Mouse (Mus musculus): Measurements from ENCODE around the gene Lamc3. TPM values are rescaled to one million over a fixed set of nuclear protein-coding genes. Genes with fewer than 3 reads are reported as not detected.

Lamc3 gene
- polyA plus RNA-seq, 1 experiment: not detected

GRCm38 (mm10) chr2:31888871-31889270, 1.8 kb downstream of the Lamc3 start:
- no peak for TF ChIP-seq TAL1 (IDR thresholded peaks at IDR 0.05; ENCODE audit: low read length)
- TF ChIP-seq GATA1 (IDR thresholded peaks at IDR 0.05; ENCODE audit: low read length): no peak
- H3K4me1 ChIP-seq (ENCODE audit: control insufficient read depth): peaks cover 2% of the 10 kb centered on the region
- no peaks in the 10 kb centered on the region for H3K36me3 ChIP-seq (ENCODE audit: control insufficient read depth)
- peaks cover 29% of the 10 kb centered on the region for H3K27me3 ChIP-seq (ENCODE audit: control insufficient read depth)
- no peaks in the 10 kb centered on the region for H3K9me3 ChIP-seq (ENCODE audit: control insufficient read depth, low read length)
- H3K4me3 ChIP-seq (replicated peaks): no peak overlapping the region

GRCm38 (mm10) chr2:31891219-31891618, 4.1 kb downstream of the Lamc3 start:
- Histone ChIP-seq H3K27me3 (ENCODE audit: control insufficient read depth) (peaks cover 25% of the 10 kb centered on the region), H3K9me3 (ENCODE audit: control insufficient read depth, low read length) (no peaks in the 10 kb centered on the region), H3K36me3 (ENCODE audit: control insufficient read depth) (no peaks in the 10 kb centered on the region), H3K4me3 (replicated peaks) (no peak overlapping the region), H3K4me1 (ENCODE audit: control insufficient read depth) (peaks cover 2% of the 10 kb centered on the region)
- no peak for TF ChIP-seq GATA1 (IDR thresholded peaks at IDR 0.05; ENCODE audit: low read length)
- TF ChIP-seq TAL1 (IDR thresholded peaks at IDR 0.05; ENCODE audit: low read length): no peak

GRCm38 (mm10) chr2:31893110-31893669, 6.1 kb downstream of the Lamc3 start:
- H3K36me3 ChIP-seq (ENCODE audit: control insufficient read depth): no peaks in the 10 kb centered on the region
- H3K9me3 ChIP-seq (ENCODE audit: control insufficient read depth, low read length): no peaks in the 10 kb centered on the region
- H3K27me3 ChIP-seq (ENCODE audit: control insufficient read depth): peaks cover 6% of the 10 kb centered on the region
- H3K4me3 ChIP-seq (replicated peaks): no peak overlapping the region
- H3K4me1 ChIP-seq (ENCODE audit: control insufficient read depth): no peaks in the 10 kb centered on the region
- TF ChIP-seq GATA1 (IDR thresholded peaks at IDR 0.05; ENCODE audit: low read length) (no peak), TAL1 (IDR thresholded peaks at IDR 0.05; ENCODE audit: low read length) (no peak)

DNA sequence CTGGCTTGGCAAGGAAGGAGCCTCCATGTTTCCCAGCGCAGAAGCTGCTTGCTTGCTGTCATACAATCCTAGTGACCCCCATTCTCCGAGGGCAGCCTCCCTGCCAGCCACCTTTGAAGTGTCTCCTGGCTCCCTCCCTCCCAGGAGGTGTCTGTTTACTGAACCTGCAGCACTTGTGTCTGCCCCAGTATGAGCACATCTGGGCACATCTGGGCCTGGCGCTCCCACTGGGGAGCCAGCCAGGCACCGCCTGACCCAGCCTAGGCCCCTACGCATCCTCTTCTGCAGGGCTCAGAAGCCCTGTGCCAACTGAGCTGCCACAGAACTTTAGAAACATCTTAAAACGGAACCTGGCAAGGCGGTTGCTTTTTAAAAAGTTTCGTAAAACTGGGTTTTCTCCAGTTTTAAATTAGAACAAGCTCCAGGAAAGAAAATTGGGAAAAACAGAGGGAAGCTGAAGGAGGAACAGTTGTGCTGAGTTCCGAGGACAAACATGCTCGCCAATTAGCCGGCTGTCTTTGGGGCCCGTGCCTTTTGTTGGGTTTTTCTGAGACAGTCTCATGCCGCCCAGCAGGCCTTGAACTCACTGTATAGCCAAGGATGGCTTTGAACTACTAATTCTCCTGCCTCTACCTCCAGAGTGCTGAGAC, 7.3 kb downstream of the Lamc3 start:
- TF ChIP-seq GATA1 (IDR thresholded peaks at IDR 0.05; ENCODE audit: low read length) (no peak), TAL1 (IDR thresholded peaks at IDR 0.05; ENCODE audit: low read length) (no peak)
- H3K4me3 ChIP-seq (replicated peaks): no peak overlapping the region
- H3K9me3 ChIP-seq (ENCODE audit: control insufficient read depth, low read length): no peaks in the 10 kb centered on the region
- no peaks in the 10 kb centered on the region for H3K27me3 ChIP-seq (ENCODE audit: control insufficient read depth)
- H3K4me1 ChIP-seq (ENCODE audit: control insufficient read depth): no peaks in the 10 kb centered on the region
- H3K36me3 ChIP-seq (ENCODE audit: control insufficient read depth): no peaks in the 10 kb centered on the region

DNA sequence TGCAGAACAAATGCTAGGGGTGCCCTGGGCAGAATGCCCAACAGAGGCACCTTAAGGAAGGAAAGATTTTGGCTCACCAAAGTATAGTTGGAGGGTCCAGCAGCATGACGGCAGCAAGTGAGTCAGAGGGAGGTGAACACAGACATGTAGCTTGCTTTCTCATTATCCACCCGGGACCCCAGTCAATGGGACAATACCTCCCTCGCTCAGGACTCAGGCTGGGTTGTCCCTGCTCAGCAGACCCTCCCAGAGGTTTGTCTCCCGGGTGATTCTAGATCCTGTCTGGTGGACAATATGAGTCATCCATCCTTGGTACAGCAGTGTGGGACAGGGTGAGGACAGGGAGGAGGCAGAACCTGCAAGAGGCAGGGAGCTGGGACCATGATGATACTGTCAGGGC, 13.8 kb downstream of the Lamc3 start:
- no peaks in the 10 kb centered on the region for H3K27me3 ChIP-seq (ENCODE audit: control insufficient read depth)
- H3K4me3 ChIP-seq (replicated peaks): no peak overlapping the region
- H3K4me1 ChIP-seq (ENCODE audit: control insufficient read depth): peaks cover 5% of the 10 kb centered on the region
- no peaks in the 10 kb centered on the region for H3K9me3 ChIP-seq (ENCODE audit: control insufficient read depth, low read length)
- H3K36me3 ChIP-seq (ENCODE audit: control insufficient read depth): no peaks in the 10 kb centered on the region
- no peak for TF ChIP-seq TAL1 (IDR thresholded peaks at IDR 0.05; ENCODE audit: low read length)
- TF ChIP-seq GATA1 (IDR thresholded peaks at IDR 0.05; ENCODE audit: low read length): no peak

DNA sequence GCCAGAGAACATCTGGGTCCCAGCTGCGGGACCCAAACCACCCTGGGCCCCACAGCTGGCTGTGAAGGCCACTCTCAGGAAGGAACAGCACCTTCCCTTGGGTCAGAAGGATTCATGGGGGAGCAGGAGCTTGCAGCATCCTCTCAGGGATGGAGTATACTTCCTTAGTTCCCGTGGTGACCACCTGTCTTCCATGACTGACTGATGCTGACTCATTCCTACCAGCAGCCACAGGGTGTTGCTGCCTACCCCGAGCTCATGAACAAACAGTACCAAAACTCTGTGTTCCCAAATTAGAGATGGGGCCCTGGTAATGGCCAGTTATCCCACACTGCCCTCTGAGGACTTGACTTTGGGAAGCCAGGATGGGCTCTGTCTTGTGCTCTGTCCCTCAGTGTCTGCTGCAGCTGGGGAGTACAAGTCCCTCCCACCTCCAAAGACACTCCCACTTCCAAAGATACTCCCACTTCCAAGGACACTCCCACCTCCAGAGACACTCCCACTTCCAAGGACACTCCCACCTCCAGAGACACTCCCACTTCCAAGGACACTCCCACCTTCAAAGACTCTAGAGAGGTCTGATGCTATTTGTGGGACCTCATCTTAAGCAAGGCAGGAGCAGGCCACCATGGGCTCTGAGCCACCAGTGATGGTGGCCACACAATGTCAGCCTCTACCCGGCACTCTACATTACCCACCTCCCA, 14.7 kb downstream of the Lamc3 start:
- TF ChIP-seq GATA1 (IDR thresholded peaks at IDR 0.05; ENCODE audit: low read length) (no peak), TAL1 (IDR thresholded peaks at IDR 0.05; ENCODE audit: low read length) (no peak)
- no peaks in the 10 kb centered on the region for H3K36me3 ChIP-seq (ENCODE audit: control insufficient read depth)
- peaks cover 6% of the 10 kb centered on the region for H3K4me1 ChIP-seq (ENCODE audit: control insufficient read depth)
- H3K4me3 ChIP-seq (replicated peaks): no peak overlapping the region
- H3K27me3 ChIP-seq (ENCODE audit: control insufficient read depth): no peaks in the 10 kb centered on the region
- no peaks in the 10 kb centered on the region for H3K9me3 ChIP-seq (ENCODE audit: control insufficient read depth, low read length)

- TF ChIP-seq TAL1 (IDR thresholded peaks at IDR 0.05; ENCODE audit: low read length) (no peak), GATA1 (IDR thresholded peaks at IDR 0.05; ENCODE audit: low read length) (no peak)
- Histone ChIP-seq H3K27me3 (ENCODE audit: control insufficient read depth) (no peaks in the 10 kb centered on the region), H3K36me3 (ENCODE audit: control insufficient read depth) (no peaks in the 10 kb centered on the region), H3K4me3 (replicated peaks) (no peak overlapping the region), H3K4me1 (ENCODE audit: control insufficient read depth) (peaks cover 6% of the 10 kb centered on the region), H3K9me3 (ENCODE audit: control insufficient read depth, low read length) (no peaks in the 10 kb centered on the region)
Measured at GRCm38 (mm10) chr2:31904089-31904488, 17.0 kb downstream of the Lamc3 start.

DNA sequence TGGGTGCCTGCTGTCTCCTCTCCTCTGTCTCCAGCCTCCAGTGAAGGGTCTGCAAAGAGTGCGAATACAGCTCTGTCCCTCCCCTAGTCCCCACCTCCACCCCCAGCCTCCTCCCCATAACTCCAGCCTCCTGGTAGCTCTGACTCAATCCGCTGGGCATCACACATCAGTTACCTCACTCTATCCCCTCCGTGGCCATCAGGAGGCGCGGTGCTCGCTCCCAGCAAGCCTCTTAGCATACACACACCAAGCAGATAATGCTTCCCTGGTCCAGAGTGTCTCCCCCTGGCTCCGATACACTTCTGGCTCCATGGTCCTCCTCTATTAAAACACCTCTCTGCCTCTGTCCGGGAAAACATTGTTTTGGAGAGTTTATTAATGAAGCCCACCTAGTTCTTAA, 17.5 kb downstream of the Lamc3 start:
- TF ChIP-seq GATA1 (IDR thresholded peaks at IDR 0.05; ENCODE audit: low read length) (no peak), TAL1 (IDR thresholded peaks at IDR 0.05; ENCODE audit: low read length) (no peak)
- Histone ChIP-seq H3K36me3 (ENCODE audit: control insufficient read depth) (no peaks in the 10 kb centered on the region), H3K4me1 (ENCODE audit: control insufficient read depth) (peaks cover 6% of the 10 kb centered on the region), H3K4me3 (replicated peaks) (no peak overlapping the region), H3K27me3 (ENCODE audit: control insufficient read depth) (no peaks in the 10 kb centered on the region), H3K9me3 (ENCODE audit: control insufficient read depth, low read length) (no peaks in the 10 kb centered on the region)

DNA sequence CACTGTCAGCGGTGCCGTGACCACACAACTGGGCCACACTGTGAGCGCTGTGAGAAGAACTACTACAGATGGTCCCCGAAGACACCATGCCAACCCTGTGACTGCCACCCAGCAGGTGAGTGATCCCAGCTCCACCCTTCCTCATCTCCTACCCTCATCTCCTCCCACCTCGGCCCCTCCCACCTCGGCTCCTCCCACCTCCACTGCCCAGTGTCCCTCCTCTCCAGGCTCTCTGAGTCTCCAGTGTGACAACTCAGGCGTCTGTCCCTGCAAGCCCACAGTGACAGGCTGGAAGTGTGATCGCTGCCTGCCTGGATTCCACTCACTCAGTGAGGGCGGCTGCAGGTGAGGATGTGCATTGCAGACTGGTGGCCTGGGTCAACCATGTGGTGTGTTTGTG, 18.6 kb downstream of the Lamc3 start:
- no peak for TF ChIP-seq TAL1 (IDR thresholded peaks at IDR 0.05; ENCODE audit: low read length)
- no peak for TF ChIP-seq GATA1 (IDR thresholded peaks at IDR 0.05; ENCODE audit: low read length)
- H3K27me3 ChIP-seq (ENCODE audit: control insufficient read depth): no peaks in the 10 kb centered on the region
- H3K4me1 ChIP-seq (ENCODE audit: control insufficient read depth): peaks cover 6% of the 10 kb centered on the region
- no peak overlapping the region for H3K4me3 ChIP-seq (replicated peaks)
- H3K9me3 ChIP-seq (ENCODE audit: control insufficient read depth, low read length): no peaks in the 10 kb centered on the region
- H3K36me3 ChIP-seq (ENCODE audit: control insufficient read depth): no peaks in the 10 kb centered on the region

All from erythroblast, embryonic 14.5 days (primary cell).